Mouse (Mus musculus): Measurements from ENCODE around the gene Aldh1a1.
"Not testable (repeated sequence)": the region's sequence is repeated elsewhere in the genome, so short reads cannot be mapped to it uniquely, and the experiment has no call there.

The Aldh1a1 gene

GRCm38 (mm10) chr19:20647496-20647895, 155.0 kb downstream of the Aldh1a1 start:
- DNase-seq (ENCODE audit: extremely low spot score, low read depth, low spot score), result not testable (repeated sequence)

DNA sequence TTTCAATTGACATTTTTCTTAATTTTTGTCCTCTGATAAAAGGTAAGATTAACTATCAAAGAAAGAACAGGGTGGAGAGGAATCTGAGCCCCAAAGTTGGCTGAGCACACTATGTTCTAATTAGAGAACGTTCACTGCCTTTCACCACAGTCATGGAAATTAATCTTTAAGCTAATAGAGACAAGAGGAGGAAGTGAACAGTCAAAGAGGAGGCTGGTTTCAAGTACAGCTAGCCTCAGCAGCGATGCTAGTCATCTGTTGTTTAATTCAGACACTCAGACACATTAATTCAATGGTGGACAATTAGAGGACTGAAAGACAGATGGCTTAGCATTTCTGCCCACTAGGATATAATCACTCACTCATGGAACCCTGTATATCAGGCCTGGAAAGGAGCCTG, 157.5 kb downstream of the Aldh1a1 start:
- no peak for DNase-seq (ENCODE audit: extremely low spot score, low read depth, low spot score)

GRCm38 (mm10) chr19:20653082-20653676, 160.7 kb downstream of the Aldh1a1 start:
- no peak for DNase-seq (ENCODE audit: extremely low spot score, low read depth, low spot score)

DNA sequence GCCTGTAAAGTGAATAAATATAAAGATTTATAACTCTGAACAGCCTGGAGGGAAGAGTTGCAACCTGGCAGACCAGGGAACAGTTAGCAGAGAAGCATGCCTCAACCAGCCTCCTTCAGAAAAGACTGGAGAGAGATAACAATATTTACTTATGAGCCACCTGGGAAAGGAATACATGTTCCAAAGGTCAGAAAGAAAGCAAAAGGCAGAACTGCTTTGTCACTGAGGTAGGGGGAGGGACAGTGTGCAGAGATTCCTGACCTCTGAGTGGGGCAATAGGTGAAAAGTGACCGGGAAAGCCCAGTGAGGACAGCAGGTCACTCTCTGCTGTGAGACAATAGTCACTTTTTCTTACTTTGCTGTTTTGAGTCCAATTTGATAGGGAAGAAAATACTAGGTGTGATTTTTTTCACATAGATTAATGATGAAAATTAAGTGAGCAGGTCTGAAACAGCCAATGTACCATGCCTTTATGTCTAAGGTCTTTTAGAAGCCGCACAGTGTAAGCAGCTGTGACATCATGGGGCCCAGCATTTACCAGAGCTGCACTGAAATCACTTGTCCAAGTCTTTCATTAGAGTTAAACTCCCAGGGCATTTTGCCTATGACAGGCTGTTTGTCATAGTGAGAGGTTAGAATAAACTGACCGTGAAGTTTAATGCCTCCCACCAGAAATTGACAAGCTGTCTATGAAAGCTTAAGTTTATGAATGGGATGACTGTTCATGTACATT, 161.8 kb downstream of the Aldh1a1 start:
- DNase-seq (ENCODE audit: extremely low spot score, low read depth, low spot score), result no peak

GRCm38 (mm10) chr19:20677697-20678355, 185.3 kb downstream of the Aldh1a1 start:
- DNase-seq (ENCODE audit: extremely low spot score, low read depth, low spot score), result no peak

Measured in hindlimb bud, embryonic 11.5 days (tissue).